In genomic region chr16:30745598-30746181, GRCm38 (mm10) we compare ENCODE assay signal across 9 mouse cellular contexts.
DNase-seq lines count a peak whose midpoint lies in the region; ATAC-seq and TF ChIP-seq lines count a peak whose summit lies in the region.
"Had no signal": no experiment of that assay in that cellular context is flagged by ENCODE, and none has a peak within 500 bp of the region (broad histone marks: within the 10 kb centered on the region; RNA-seq: fewer than 3 reads in every experiment).

No protein-coding gene starts in this region.

- no peaks in the 10 kb centered on the region for H3K27me3 ChIP-seq in hindbrain, postnatal 0 days (ENCODE audit: insufficient read depth, low read length)
- no peaks in the 10 kb centered on the region for H3K27me3 ChIP-seq in stomach, embryonic 14.5 days (ENCODE audit: control insufficient read depth, insufficient read depth, low read length)
- H3K27me3 ChIP-seq: liver, embryonic 13.5 days had no signal

- 20% methylated on average over 11 of the region's 11 CpGs for WGBS in hindbrain, postnatal 0 days
- 35% methylated on average over 11 of the region's 11 CpGs for WGBS in stomach, embryonic 14.5 days

- no peak overlapping the region for H3K9ac ChIP-seq in hindbrain, postnatal 0 days (replicated peaks; ENCODE audit: low read length)
- H3K9ac ChIP-seq in stomach, embryonic 14.5 days (replicated peaks; ENCODE audit: low read depth, low read length): no peak overlapping the region
- H3K9ac ChIP-seq: liver, embryonic 13.5 days had no signal

- no peaks in the 10 kb centered on the region for H3K36me3 ChIP-seq in hindbrain, postnatal 0 days (ENCODE audit: insufficient read depth, low read length)
- no peaks in the 10 kb centered on the region for H3K36me3 ChIP-seq in stomach, embryonic 14.5 days (ENCODE audit: control insufficient read depth, insufficient read depth, low read length)
- H3K36me3 ChIP-seq: liver, embryonic 13.5 days had no signal

- peaks cover 14% of the 10 kb centered on the region for H3K4me1 ChIP-seq in hindbrain, postnatal 0 days (ENCODE audit: insufficient read depth, low read length)
- H3K4me1 ChIP-seq in stomach, embryonic 14.5 days (ENCODE audit: control insufficient read depth, insufficient read depth, low read length): 0 out of 2 replicates have a peak, but pooled peaks cover 14% of the 10 kb centered on the region
- H3K4me1 ChIP-seq: liver, embryonic 13.5 days had no signal

- TF ChIP-seq CTCF in hindbrain, postnatal 0 days (IDR thresholded peaks at IDR 0.05; ENCODE audit: low read depth): no peak; the same call in 1 of the 2 replicates

- H3K27ac ChIP-seq in hindbrain, postnatal 0 days: peak overlapping the region; percentile 71
- H3K27ac ChIP-seq in stomach, embryonic 14.5 days (ENCODE audit: low read length): 0 out of 2 replicates have a peak overlapping the region, but pooled peaks have one; percentile 6
- H3K27ac ChIP-seq: liver, embryonic 13.5 days had no signal

- H3K4me3 ChIP-seq in hindbrain, postnatal 0 days (ENCODE audit: low read length): no peak overlapping the region
- no peak overlapping the region for H3K4me3 ChIP-seq in stomach, embryonic 14.5 days (ENCODE audit: low read depth, low read length)
- H3K4me3 ChIP-seq: liver, embryonic 13.5 days had no signal

- peak; percentile 36 for DNase-seq in adrenal gland, adult 2 months
- DNase-seq in adrenal gland, postnatal 25 days: no peak
- DNase-seq in NIH3T3 (ENCODE audit: low read depth): peak; percentile 88
- peak; percentile 11 to 27 for DNase-seq in frontal cortex, postnatal 14 days (ENCODE audit: low spot score in 2 of 2)
- peak; percentile 77 for DNase-seq in hindbrain, postnatal 0 days (ENCODE audit: low spot score)
- peak; percentile 36 to 53 for DNase-seq in left cerebral cortex, postnatal 14 days (ENCODE audit: low spot score in 2 of 2)
- DNase-seq in neural tube, embryonic 10.5 days (ENCODE audit: extremely low spot score, low spot score): no peak
- DNase-seq: liver, embryonic 13.5 days had no signal

- H3K4me2 ChIP-seq in hindbrain, postnatal 0 days (ENCODE audit: low read depth, low read length): no peak overlapping the region
- no peak overlapping the region for H3K4me2 ChIP-seq in stomach, embryonic 14.5 days (replicated peaks; ENCODE audit: low read depth, low read length)
- H3K4me2 ChIP-seq: liver, embryonic 13.5 days had no signal

- peak; percentile 78 for ATAC-seq in hindbrain, postnatal 0 days
- ATAC-seq in stomach, embryonic 14.5 days (ENCODE audit: insufficient number of reproducible peaks, insufficient read depth, low FRiP score, low read depth): no peak

- H3K9me3 ChIP-seq in hindbrain, postnatal 0 days (ENCODE audit: low read length): no peaks in the 10 kb centered on the region
- no peaks in the 10 kb centered on the region for H3K9me3 ChIP-seq in stomach, embryonic 14.5 days (ENCODE audit: control insufficient read depth, low read depth, low read length)
- H3K9me3 ChIP-seq: liver, embryonic 13.5 days had no signal

- intact Hi-C loops in left cerebral cortex, postnatal 14 days (cut with DNase I): no loop called here

Comparison
In these comparisons a context has a peak if more than half of its experiments do, and no peak if none do; other contexts are left out.
1. DNase-seq: peak in adrenal gland, adult 2 months (single experiment), NIH3T3 (single experiment), frontal cortex, postnatal 14 days (2 of 2), hindbrain, postnatal 0 days (single experiment) and left cerebral cortex, postnatal 14 days (2 of 2); none in adrenal gland, postnatal 25 days (single experiment) and neural tube, embryonic 10.5 days (single experiment).